Mouse (Mus musculus) heart, adult 11 months (tissue): ENCODE results near the gene Tars.
A peak's percentile ranks its signal among the peaks of the same experiment; 100 is the strongest.

ENCODE experiments used
- DNase-seq: peaks from one replicate; pipeline ENCODE4 v3.0.0; 2022

The Tars gene

DNA sequence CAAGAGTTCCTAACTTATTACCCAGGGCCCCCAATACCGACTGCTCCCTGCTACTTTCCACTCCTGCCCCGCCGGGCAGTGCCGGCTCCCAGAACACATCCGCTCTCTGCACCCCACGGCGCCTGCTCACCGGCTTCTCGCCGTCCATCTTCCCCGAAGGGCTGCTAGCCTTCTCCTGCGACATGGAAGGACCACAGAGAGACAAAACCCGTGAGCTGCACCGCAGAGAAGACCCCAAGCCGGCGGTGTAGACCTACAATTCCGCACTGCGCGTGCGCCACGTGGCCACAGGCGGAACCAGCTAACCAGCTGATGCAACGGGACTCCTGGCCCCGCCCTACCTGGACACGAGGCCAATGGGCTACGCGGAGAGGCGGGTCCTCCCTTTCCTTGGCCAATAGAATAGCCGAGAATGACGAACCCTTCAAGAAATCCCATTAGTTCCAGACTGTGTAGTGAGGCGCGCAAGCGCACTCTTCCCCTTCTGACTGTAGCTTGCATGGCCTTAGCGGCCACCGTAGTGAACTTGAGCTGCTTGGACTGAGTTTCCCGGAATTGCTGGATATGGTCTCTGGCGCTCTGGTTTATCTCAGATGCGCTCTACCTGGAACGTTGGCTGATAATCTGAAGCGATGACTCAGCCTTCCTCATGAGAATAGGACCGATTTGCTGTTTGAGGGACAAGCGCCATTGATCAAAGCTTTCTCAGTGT, at the start of gene Tars:
Tars (minus strand) TSS at position 310 of the 712 bp plus-strand sequence.
- peak; percentile 100 for DNase-seq

DNA sequence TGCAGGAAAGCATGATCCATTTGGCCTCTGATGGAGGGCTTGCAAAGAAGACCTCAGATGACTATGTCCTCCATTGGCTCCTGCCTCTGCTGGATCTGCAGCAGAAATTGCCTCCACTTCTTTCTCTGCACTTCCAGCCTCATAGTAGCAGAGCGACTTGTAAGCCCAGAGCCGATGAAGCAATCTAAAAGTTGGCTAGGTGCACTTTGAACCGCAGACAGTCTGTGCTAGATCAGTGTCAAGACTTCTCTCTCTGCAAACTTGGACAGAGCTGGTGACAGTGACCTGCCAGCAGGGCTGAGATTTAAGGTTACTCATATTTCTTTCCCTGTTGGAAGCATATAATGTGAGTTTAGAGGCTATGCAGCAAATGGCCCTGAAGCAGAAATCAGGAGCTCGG, 37.9 kb upstream of the Tars start:
- DNase-seq = peak; percentile 89

DNA sequence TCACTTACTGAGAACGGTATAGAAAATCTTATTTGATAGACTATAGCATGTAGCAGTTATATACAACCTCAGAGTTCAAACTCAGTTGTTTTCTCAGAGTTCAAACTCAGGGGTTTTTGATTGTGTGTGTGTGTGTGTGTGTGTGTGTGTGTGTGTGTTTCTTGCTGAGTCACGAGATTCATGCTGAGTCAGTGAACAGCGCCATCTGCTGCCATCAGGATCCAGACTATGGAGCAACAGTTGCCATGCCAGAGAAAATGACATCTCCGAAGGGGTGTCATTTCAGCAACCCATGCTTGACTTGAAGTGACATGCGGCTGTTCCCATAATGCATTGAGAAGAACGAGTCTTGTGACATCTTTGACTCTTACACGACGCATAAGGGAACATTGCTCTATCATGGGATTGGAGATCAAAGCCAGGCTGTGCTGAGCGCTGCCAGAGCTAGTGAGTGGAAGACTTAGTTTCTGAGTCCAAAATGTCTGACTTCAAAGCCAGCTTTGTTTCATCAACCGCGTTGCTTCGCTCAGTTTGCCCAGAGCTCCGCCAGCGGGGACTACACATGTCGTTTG, 37.3 kb upstream of the Tars start:
- DNase-seq = peak; percentile 91

- DNase-seq = peak; percentile 58
These were observed 27.4 kb upstream of the Tars start for GRCm38 (mm10) chr15:11426899-11427298.

DNA sequence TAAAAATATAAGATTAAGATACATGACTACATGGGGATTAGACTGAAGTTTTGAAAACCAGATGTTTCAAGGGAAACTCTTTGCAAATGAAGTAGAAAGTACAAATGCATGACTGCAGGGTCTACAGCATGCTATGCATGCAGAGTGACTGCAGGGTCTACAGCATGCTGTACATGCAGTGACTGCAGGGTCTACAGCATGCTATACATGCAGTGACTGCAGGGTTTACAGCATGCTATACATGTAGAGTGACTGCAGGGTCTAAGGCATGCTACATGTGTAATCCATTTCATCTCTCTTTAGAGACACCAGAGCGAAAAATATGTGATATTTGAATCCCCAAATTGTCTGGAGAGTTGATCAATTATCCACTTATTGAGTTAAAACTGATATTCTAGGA, 14.0 kb upstream of the Tars start:
- peak; percentile 55 for DNase-seq

DNA sequence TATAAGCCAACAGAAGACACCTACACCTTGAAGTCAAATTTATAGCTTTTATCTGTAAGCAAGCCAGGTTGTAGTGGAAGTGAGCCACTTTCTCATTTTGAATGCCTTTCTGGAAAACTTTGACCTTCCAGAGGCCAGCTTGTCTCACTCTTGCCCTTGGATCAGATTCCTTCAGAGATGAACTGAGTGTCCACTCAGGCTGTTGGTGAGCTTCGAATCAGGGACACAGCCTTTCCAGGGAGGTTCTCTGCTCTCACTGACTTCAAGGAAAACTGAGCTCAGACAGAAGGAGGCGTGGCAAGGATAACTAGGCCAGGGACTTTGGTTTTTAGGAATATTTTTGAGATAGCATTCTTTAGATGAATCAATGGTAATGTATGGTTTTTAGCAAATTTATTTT, 13.1 kb upstream of the Tars start:
- peak; percentile 61 for DNase-seq

DNA sequence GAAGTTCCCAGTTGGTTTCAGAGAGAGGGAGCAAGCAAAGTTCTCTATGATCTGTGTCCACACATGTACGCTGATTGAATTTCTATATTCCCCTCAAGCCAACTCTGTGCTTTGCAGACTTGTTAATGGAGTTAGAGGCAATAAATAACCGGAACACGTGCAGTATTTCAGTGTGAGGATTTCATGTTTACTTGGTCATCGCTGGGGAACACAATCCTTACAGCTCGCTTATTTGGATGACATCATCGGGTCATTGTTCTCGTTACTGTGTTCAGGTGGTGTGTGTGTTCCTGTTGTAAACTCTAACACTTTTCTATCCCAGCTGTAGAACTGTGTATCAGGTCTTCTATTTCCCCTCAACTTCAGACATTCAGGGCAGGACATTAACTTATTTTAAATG, 12.4 kb upstream of the Tars start:
- DNase-seq = no peak

DNA sequence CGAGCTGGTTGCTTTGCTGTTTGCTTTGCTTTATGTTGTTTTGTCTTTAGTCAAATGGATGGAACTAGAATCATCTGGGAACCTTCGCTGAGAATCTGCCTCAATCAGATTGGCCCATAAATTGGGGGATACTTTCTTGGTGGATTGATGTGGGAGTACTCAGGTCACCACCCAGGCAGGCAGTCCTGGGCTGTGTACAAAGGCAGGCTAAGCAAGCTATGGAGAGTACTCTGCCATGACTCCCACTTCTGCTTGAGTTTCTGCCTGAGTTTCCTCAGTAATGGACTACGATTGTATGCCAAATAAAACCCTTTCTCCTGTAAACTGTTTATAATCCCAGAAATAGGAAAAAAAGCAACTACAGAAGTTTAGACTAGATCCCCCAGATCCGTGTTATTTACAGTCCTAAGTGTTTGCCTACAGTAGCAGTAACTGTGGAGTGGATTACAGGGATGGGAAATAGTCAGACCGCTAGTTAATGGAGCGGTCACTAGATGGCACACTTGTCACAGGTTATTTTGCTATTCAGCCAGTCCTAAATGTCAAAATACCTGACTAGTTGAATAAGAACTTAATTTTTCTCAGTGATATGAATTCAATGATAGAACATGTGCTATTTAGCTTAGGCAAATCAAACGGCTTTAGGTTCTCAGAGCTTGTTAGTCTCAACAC, 8.8 kb upstream of the Tars start:
- DNase-seq = peak; percentile 67

DNA sequence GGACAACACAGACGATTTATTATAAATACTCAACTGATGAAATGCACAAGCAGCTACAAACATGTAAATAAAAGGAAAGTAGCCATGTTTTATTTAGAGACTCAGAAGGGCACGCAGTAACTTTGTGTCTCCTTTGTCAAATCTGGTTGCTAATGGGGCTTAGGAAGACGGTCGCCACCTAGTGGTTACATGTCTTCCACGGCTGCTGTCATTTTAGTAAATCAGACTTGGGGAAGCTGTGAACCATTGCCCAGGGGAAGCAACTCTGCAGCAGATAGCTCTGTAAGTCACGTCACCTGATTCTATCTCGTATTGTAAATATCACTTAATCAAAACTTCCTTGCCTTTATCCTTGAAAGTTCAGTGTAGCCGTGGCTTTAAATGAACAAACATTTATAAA, 7.9 kb upstream of the Tars start:
- peak; percentile 86 for DNase-seq

DNA sequence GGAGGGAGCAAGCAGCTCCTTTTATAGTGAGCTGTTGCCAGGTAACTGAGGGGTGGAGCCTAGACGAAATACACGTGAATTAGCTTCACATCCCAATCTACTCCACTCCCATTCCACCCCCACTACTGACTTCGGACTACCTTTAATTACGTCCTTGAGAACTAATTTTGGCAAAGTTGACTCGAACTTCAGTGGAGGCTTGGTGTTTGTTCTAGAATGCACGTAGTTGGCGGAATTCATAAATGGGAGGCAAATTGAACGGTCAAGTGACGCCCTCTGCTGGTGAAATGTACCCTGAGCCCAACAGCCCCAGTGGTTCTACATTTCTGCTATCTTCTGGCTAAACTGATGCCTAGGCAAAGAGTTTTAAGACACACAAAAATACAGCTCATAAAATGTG, 7.3 kb upstream of the Tars start:
- DNase-seq = no peak

DNA sequence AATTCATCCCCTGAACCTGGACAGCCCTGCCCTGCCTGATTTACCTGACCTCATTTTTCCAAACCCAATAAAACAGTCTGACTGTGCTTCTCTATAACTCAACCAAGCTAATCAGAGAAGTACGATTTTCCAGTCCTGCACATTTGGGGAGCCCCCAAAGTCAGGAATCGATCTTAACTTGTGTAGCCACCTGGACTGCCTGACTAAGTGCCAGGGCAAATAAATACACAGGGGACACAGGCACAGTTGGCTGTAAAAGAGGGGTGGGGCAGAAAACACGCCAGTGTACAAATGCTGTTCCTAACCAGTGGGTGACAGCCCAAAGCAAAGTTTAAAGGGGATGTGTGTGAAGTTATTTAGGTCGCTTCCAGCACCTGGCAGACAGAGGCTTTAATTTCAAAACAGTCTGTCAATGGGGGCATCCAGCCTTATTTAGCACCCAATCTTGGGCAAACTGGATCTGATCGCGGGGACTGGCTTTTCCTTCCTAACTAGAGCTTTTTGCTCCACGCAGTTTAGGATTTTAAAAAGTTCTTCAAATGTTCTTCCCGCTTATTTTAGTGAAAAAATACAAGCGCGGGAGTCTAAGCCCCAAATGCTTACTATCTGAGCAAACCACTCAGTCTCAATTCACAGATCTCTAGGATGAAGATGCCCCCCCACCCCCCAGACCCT, 652 bp downstream of the Tars start:
- DNase-seq = peak; percentile 89

DNA sequence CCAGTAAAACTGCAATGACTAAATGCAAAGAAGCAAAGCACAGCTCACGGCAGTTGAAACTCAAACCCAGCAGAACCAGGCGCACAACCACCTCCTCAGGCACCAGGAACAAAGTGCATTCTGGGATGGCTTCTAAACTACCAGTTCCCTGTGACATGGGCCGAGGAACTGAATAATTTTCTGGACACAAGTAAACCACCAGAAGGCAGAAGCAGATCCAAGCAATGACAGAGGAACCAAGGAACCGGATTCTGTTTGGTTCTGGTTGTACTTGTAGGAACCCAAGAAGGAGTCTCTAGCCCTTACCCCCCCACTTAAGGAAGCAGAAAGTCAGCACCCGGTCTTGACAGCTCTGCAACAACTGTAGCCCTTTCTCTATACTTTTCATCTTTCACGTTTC, 3.0 kb downstream of the Tars start:
- DNase-seq = peak; percentile 45

GRCm38 (mm10) chr15:11392903-11393302, 6.6 kb downstream of the Tars start:
- peak; percentile 64 for DNase-seq

DNA sequence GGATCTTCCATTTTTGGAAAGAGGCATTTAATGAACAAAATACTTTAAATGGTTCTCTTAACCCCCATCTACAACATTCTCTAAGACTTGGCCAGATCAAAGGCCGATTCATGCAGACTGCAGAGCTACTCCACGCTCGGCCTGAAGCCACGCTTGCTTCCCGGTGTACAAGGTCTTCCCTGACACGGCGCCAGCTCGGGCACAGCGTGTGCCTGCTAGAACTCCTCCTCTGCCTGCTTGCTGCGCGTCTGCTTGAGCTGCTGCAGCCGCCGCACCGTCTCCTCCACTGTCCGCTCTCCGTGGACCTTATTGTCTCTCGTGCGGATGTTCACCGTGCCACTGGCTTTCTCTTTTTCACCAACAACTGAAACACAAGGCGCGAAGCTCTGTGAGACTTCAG, 15.7 kb downstream of the Tars start:
- peak; percentile 76 for DNase-seq

- peak; percentile 41 for DNase-seq
These were observed 16.9 kb downstream of the Tars start for GRCm38 (mm10) chr15:11382585-11382984.

- peak; percentile 73 for DNase-seq
These were observed 18.8 kb downstream of the Tars start for GRCm38 (mm10) chr15:11380616-11381015.

DNA sequence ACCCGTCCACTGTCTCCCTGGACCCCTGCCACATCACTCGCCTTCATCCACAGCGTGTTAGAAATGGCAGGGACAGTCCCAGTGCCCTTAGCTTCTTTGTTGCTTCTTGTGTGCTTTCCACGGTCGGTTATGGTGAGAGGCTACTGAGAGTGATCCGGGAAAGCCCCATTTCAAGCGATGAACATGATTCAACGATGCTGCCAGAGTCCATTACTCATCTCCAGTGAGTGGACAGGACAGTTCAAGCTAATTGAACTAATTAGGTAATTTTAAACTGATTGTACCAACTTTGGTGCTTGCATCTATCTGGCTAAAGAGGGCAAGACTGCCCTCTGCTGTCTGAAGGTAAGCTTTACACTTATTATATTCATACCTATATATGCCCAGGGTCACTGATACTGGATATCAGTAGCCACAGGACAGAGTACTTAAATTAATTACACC, 19.4 kb downstream of the Tars start:
- DNase-seq = peak; percentile 85

- DNase-seq = peak; percentile 74
These were observed 19.9 kb downstream of the Tars start for GRCm38 (mm10) chr15:11379431-11380086.

DNA sequence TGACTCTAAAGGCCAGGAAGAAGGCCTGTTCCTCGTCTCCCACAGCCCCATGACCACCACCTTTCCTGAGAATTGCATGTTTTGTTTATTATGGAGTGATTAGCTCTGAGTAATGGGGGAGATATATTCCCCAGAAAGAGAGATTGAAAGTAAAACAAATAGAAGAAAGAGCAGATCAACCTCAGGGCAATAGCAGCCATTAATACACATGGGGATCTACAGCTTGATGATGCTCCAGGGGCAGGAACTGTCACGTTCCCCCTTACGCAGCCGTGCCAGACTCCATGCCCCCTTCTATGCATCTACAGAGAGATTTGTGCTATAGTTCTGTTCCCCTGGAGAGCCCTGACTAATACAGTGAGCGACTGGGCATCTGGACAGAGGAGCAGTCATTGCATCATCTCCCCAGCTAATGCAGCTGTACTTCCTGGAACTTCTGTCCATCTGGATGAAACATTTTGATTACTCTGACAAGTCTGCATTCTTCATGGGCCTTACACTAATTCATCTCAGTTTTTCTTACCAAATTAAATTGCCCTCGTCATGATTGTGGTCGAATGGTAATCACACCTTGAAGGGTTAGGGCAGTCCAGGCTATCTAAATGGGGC, 28.9 kb downstream of the Tars start:
- DNase-seq = peak; percentile 74

- DNase-seq = peak; percentile 8
These were observed 29.9 kb downstream of the Tars start for GRCm38 (mm10) chr15:11369572-11369971.

- peak; percentile 19 for DNase-seq
These were observed 34.7 kb downstream of the Tars start for GRCm38 (mm10) chr15:11364795-11365194.

DNA sequence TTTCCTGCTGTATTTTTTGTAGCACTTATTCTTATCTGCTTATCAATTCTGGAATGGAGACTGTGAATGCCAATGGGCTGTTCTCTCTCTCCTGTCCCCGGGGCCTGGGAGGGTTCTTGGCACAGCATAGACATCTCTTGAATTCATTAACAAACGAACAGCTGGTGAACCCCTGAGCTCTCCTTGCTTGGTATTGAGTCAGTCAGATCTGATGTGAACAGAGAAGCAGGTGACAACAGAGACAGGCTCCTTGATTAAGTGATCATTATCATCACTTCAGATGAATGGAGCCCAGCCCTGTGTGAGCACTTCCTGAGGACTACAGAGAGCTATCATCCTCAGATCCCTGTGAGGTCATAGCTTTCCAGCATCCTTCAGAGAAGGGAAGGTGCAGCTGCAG, 35.4 kb downstream of the Tars start:
- peak; percentile 37 for DNase-seq

DNA sequence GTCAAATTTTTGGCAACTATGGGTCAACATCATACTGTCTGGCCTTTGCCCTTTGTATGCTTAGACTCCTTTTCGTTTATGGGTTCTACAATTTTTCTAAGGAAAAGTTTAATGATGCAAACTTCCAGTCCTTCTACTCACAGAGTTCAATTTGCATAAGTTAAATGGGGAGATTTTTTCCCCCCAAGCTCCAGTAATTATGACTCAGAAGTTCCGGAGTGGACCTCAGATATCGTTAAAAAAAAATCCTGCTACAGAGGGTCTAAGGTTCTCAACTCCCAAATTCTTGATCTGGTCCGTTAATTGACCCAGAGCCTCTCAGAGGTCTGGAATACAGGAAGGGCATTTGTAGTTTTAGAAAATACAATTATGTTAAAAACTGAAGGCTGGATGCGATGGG, 37.6 kb downstream of the Tars start:
- DNase-seq = no peak
